Mouse (Mus musculus) cerebellum, adult 8-10 months (tissue): ENCODE measurements at regions not wholly inside any gene's neighbourhood (a gene's known extent, or its start where the extent isn't known, plus 50 kb on each side); places are given as distances from the start of the nearest gene placed in this dataset.

Experiments used
- DNase-seq: peaks from one replicate; pipeline ENCODE4 v3.0.0; 2022

GRCm38 (mm10) chr4:127636934-127637333 lies 279.0 kb upstream of the Gjb5 start:
- no peak for DNase-seq

- no peak for DNase-seq
These were observed 277.3 kb upstream of the Gjb5 start for GRCm38 (mm10) chr4:127635262-127635661.

- no peak for DNase-seq
These were observed 261.9 kb upstream of the Gjb5 start for GRCm38 (mm10) chr4:127619870-127620269.

GRCm38 (mm10) chr4:127612761-127613160 lies 254.8 kb upstream of the Gjb5 start:
- DNase-seq = peak; percentile 24

GRCm38 (mm10) chr4:127600919-127601318 lies 242.9 kb upstream of the Gjb5 start:
- DNase-seq = no peak

- DNase-seq = no peak
These were observed 240.6 kb upstream of the Gjb5 start for GRCm38 (mm10) chr4:127598610-127599009.

- DNase-seq = no peak
These were observed 236.1 kb upstream of the Gjb5 start for GRCm38 (mm10) chr4:127594081-127594480.

GRCm38 (mm10) chr4:127591540-127591939 lies 233.6 kb upstream of the Gjb5 start:
- DNase-seq = no peak

GRCm38 (mm10) chr4:127586822-127587221 lies 228.8 kb upstream of the Gjb5 start:
- no peak for DNase-seq

GRCm38 (mm10) chr4:127576521-127576920 lies 218.5 kb upstream of the Gjb5 start:
- DNase-seq = peak; percentile 3

GRCm38 (mm10) chr4:127562602-127563001 lies 204.6 kb upstream of the Gjb5 start:
- no peak for DNase-seq

GRCm38 (mm10) chr4:127558572-127558971 lies 200.6 kb upstream of the Gjb5 start:
- DNase-seq = no peak

- no peak for DNase-seq
These were observed 194.7 kb upstream of the Gjb5 start for GRCm38 (mm10) chr4:127552456-127553225.

GRCm38 (mm10) chr4:127549581-127549980 lies 191.6 kb upstream of the Gjb5 start:
- no peak for DNase-seq

GRCm38 (mm10) chr4:127549018-127549417 lies 191.0 kb upstream of the Gjb5 start:
- DNase-seq = no peak

GRCm38 (mm10) chr4:127545106-127545505 lies 187.1 kb upstream of the Gjb5 start:
- no peak for DNase-seq

GRCm38 (mm10) chr4:127543276-127543675 lies 185.3 kb upstream of the Gjb5 start:
- no peak for DNase-seq

GRCm38 (mm10) chr4:127542771-127543170 lies 184.8 kb upstream of the Gjb5 start:
- DNase-seq = no peak

GRCm38 (mm10) chr4:127536952-127537351 lies 179.0 kb upstream of the Gjb5 start:
- peak; percentile 6 for DNase-seq

GRCm38 (mm10) chr4:127535630-127536029 lies 177.6 kb upstream of the Gjb5 start:
- no peak for DNase-seq

- no peak for DNase-seq
These were observed 176.4 kb upstream of the Gjb5 start for GRCm38 (mm10) chr4:127534411-127534810.

- DNase-seq = no peak
These were observed 175.7 kb upstream of the Gjb5 start for GRCm38 (mm10) chr4:127533726-127534125.

- DNase-seq = no peak
These were observed 172.8 kb upstream of the Gjb5 start for GRCm38 (mm10) chr4:127530779-127531178.

GRCm38 (mm10) chr4:127522151-127522550 lies 164.2 kb upstream of the Gjb5 start:
- DNase-seq = no peak

GRCm38 (mm10) chr4:127517978-127518377 lies 160.0 kb upstream of the Gjb5 start:
- DNase-seq = no peak
